Mouse (Mus musculus) embryonic facial prominence, embryonic 15.5 days (tissue): ENCODE data around the gene Hoxa3. TPM values are rescaled to one million over a fixed set of nuclear protein-coding genes. Genes with fewer than 3 reads are reported as not detected.

Experiments used
- ATAC-seq: fragments of 200-750 bp; cut with Nextera tagmentation; 2 replicates; pipeline ENCODE4 v1.8.0; 2017; ENCODE audit warnings: low read depth, moderate TSS enrichment; ENCODE audit not compliant: insufficient number of reproducible peaks, low FRiP score, low TSS enrichment
- H3K27ac ChIP-seq: fragments of 300-500 bp; sonication (generic); replicated peaks from 2 replicates; pipeline ENCODE4 v1.5.1; 2015; ENCODE audit warnings: mild to moderate bottlenecking, inconsistent platforms
- H3K27me3 ChIP-seq: fragments of 300-500 bp; sonication (generic); 2 replicates; pipeline ENCODE4 v1.6.1; 2015; ENCODE audit warnings: inconsistent platforms
- H3K36me3 ChIP-seq: fragments of 300-500 bp; sonication (generic); 2 replicates; pipeline ENCODE4 v1.6.1; 2015; ENCODE audit warnings: mild to moderate bottlenecking, inconsistent platforms
- H3K4me1 ChIP-seq: fragments of 300-500 bp; sonication (generic); 2 replicates; pipeline ENCODE4 v1.6.1; 2015; ENCODE audit warnings: inconsistent platforms
- H3K4me2 ChIP-seq: fragments of 300-500 bp; sonication (generic); replicated peaks from 2 replicates; pipeline ENCODE4 v1.6.1; 2015; ENCODE audit warnings: mild to moderate bottlenecking, inconsistent platforms
- H3K4me3 ChIP-seq: fragments of 300-500 bp; sonication (generic); replicated peaks from 2 replicates; pipeline ENCODE4 v1.5.1; 2015; ENCODE audit warnings: mild to moderate bottlenecking, inconsistent platforms
- H3K9ac ChIP-seq: fragments of 300-500 bp; sonication (generic); 2 replicates; pipeline ENCODE4 v1.6.1; 2015; ENCODE audit warnings: inconsistent platforms
- H3K9me3 ChIP-seq: fragments of 300-500 bp; sonication (generic); replicated peaks from 2 replicates; pipeline ENCODE4 v1.6.1; 2016; ENCODE audit warnings: inconsistent platforms
- WGBS: fragments of 180-500 bp; shearing (Covaris S2); methylation state at CpG from one replicate; pipeline ENCODE4 v1.1.7; 2015; 5-methylcytosine and 5-hydroxymethylcytosine counted together
- polyA plus RNA-seq: library from polyadenylated mRNA; unstranded; fragments of >200 nt; fragmentation: Nextera tagmentation; extraction: Ambion mirVana; gene quantifications from 2 replicates; pipeline ENCODE4 v1.2.1, GENCODE M21; 2015

The Hoxa3 gene
- polyA plus RNA-seq, 1 experiment from 2014 or later, result 0.13 TPM

GRCm38 (mm10) chr6:52196811-52197210 lies 16.3 kb downstream of the Hoxa3 start:
- Histone ChIP-seq H3K27ac (no peak overlapping the region), H3K27me3 (peaks cover 100% of the 10 kb centered on the region), H3K9me3 (no peaks in the 10 kb centered on the region), H3K36me3 (no peaks in the 10 kb centered on the region), H3K4me1 (peaks cover 5% of the 10 kb centered on the region), H3K9ac (no peak overlapping the region), H3K4me2 (no peak overlapping the region), H3K4me3 (no peak overlapping the region)
- no peak for ATAC-seq
- WGBS, result 4% methylated on average over 9 of the region's 9 CpGs

GRCm38 (mm10) chr6:52194690-52195089 lies 18.4 kb downstream of the Hoxa3 start:
- Histone ChIP-seq H3K9me3 (no peaks in the 10 kb centered on the region), H3K36me3 (no peaks in the 10 kb centered on the region), H3K4me3 (no peak overlapping the region), H3K9ac (no peak overlapping the region), H3K4me1 (peaks cover 13% of the 10 kb centered on the region), H3K27me3 (peaks cover 99% of the 10 kb centered on the region), H3K4me2 (no peak overlapping the region), H3K27ac (no peak overlapping the region)
- ATAC-seq, result no peak
- WGBS, result 5% methylated on average over 10 of the region's 10 CpGs

- WGBS, result 1% methylated on average over 39 of the region's 55 CpGs
- no peaks in the 10 kb centered on the region for H3K36me3 ChIP-seq
- peak; percentile 65 for ATAC-seq
- no peak overlapping the region for H3K9ac ChIP-seq
- peak overlapping the region; percentile 47 for H3K4me3 ChIP-seq
- H3K9me3 ChIP-seq, result no peaks in the 10 kb centered on the region
- no peak overlapping the region for H3K27ac ChIP-seq
- peak overlapping the region; percentile 78 for H3K4me2 ChIP-seq
- peaks cover 13% of the 10 kb centered on the region for H3K4me1 ChIP-seq
- peaks cover 99% of the 10 kb centered on the region for H3K27me3 ChIP-seq
Observed at GRCm38 (mm10) chr6:52191860-52192550, 21.1 kb downstream of the Hoxa3 start.

- under 1% methylated on average over 68 of the region's 102 CpGs for WGBS
- peak within 1 kb of the TSS; percentile 78 for H3K4me2 ChIP-seq
- no peak for ATAC-seq
- peaks cover 13% of the 10 kb centered on the region for H3K4me1 ChIP-seq
- H3K9me3 ChIP-seq, result no peaks in the 10 kb centered on the region
- H3K36me3 ChIP-seq, result no peaks in the 10 kb centered on the region
- H3K4me3 ChIP-seq, result peak within 1 kb of the TSS; percentile 47
- H3K27ac ChIP-seq, result no peak within 1 kb of the TSS
- H3K27me3 ChIP-seq, result peaks cover 99% of the 10 kb centered on the region
- H3K9ac ChIP-seq, result no peak within 1 kb of the TSS
Observed at GRCm38 (mm10) chr6:52190906-52191810, 22.0 kb downstream of the Hoxa3 start, which contains the start of gene Hoxa4. Gene Hoxa4 (minus strand): TSS chr6:52191753.

- peaks cover 99% of the 10 kb centered on the region for H3K27me3 ChIP-seq
- H3K9me3 ChIP-seq, result no peaks in the 10 kb centered on the region
- H3K9ac ChIP-seq, result no peak overlapping the region
- ATAC-seq, result no peak
- peaks cover 13% of the 10 kb centered on the region for H3K4me1 ChIP-seq
- no peak overlapping the region for H3K4me3 ChIP-seq
- no peak overlapping the region for H3K4me2 ChIP-seq
- WGBS, result 2% methylated on average over 23 of the region's 23 CpGs
- H3K36me3 ChIP-seq, result no peaks in the 10 kb centered on the region
- no peak overlapping the region for H3K27ac ChIP-seq
Observed at GRCm38 (mm10) chr6:52190410-52190809, 22.7 kb downstream of the Hoxa3 start.

- no peak overlapping the region for H3K4me2 ChIP-seq
- H3K9ac ChIP-seq, result no peak overlapping the region
- peaks cover 13% of the 10 kb centered on the region for H3K4me1 ChIP-seq
- no peaks in the 10 kb centered on the region for H3K36me3 ChIP-seq
- H3K9me3 ChIP-seq, result no peaks in the 10 kb centered on the region
- 8% methylated on average over 8 of the region's 8 CpGs for WGBS
- no peak overlapping the region for H3K4me3 ChIP-seq
- no peak for ATAC-seq
- no peak overlapping the region for H3K27ac ChIP-seq
- peaks cover 99% of the 10 kb centered on the region for H3K27me3 ChIP-seq
Observed at GRCm38 (mm10) chr6:52189909-52190308, 23.2 kb downstream of the Hoxa3 start.

- no peak overlapping the region for H3K4me2 ChIP-seq
- H3K9ac ChIP-seq, result no peak overlapping the region
- H3K4me1 ChIP-seq, result peaks cover 13% of the 10 kb centered on the region
- no peaks in the 10 kb centered on the region for H3K36me3 ChIP-seq
- 10% methylated on average over 5 of the region's 5 CpGs for WGBS
- no peak overlapping the region for H3K4me3 ChIP-seq
- peaks cover 99% of the 10 kb centered on the region for H3K27me3 ChIP-seq
- H3K9me3 ChIP-seq, result no peaks in the 10 kb centered on the region
- ATAC-seq, result no peak
- no peak overlapping the region for H3K27ac ChIP-seq
Observed at GRCm38 (mm10) chr6:52189172-52189591, 24.0 kb downstream of the Hoxa3 start.

GRCm38 (mm10) chr6:52186500-52186899 lies 26.6 kb downstream of the Hoxa3 start:
- no peak overlapping the region for H3K9ac ChIP-seq
- peaks cover 7% of the 10 kb centered on the region for H3K4me1 ChIP-seq
- 10% methylated on average over 1 of the region's 1 CpGs for WGBS
- H3K36me3 ChIP-seq, result no peaks in the 10 kb centered on the region
- H3K4me2 ChIP-seq, result no peak overlapping the region
- peaks cover 100% of the 10 kb centered on the region for H3K27me3 ChIP-seq
- ATAC-seq, result no peak
- H3K27ac ChIP-seq, result no peak overlapping the region
- H3K4me3 ChIP-seq, result no peak overlapping the region
- no peaks in the 10 kb centered on the region for H3K9me3 ChIP-seq

GRCm38 (mm10) chr6:52185834-52186233 lies 27.3 kb downstream of the Hoxa3 start:
- H3K9ac ChIP-seq, result no peak overlapping the region
- H3K4me1 ChIP-seq, result peaks cover under 1% of the 10 kb centered on the region; the same call in 1 of the 2 replicates
- no peaks in the 10 kb centered on the region for H3K9me3 ChIP-seq
- no peak overlapping the region for H3K4me2 ChIP-seq
- H3K27me3 ChIP-seq, result peaks cover 100% of the 10 kb centered on the region
- no peaks in the 10 kb centered on the region for H3K36me3 ChIP-seq
- no peak for ATAC-seq
- WGBS, result 13% methylated on average over 3 of the region's 3 CpGs
- no peak overlapping the region for H3K27ac ChIP-seq
- H3K4me3 ChIP-seq, result no peak overlapping the region

- H3K4me3 ChIP-seq, result no peak overlapping the region
- 2% methylated on average over 19 of the region's 19 CpGs for WGBS
- no peak for ATAC-seq
- no peak overlapping the region for H3K9ac ChIP-seq
- no peaks in the 10 kb centered on the region for H3K4me1 ChIP-seq
- no peaks in the 10 kb centered on the region for H3K36me3 ChIP-seq
- H3K4me2 ChIP-seq, result no peak overlapping the region
- H3K9me3 ChIP-seq, result no peaks in the 10 kb centered on the region
- H3K27me3 ChIP-seq, result peaks cover 100% of the 10 kb centered on the region
- H3K27ac ChIP-seq, result no peak overlapping the region
Observed at GRCm38 (mm10) chr6:52185222-52185621, 27.9 kb downstream of the Hoxa3 start.

- H3K9me3 ChIP-seq, result no peaks in the 10 kb centered on the region
- no peak for ATAC-seq
- H3K36me3 ChIP-seq, result no peaks in the 10 kb centered on the region
- H3K27ac ChIP-seq, result no peak overlapping the region
- 2% methylated on average over 6 of the region's 6 CpGs for WGBS
- H3K9ac ChIP-seq, result no peak overlapping the region
- H3K4me3 ChIP-seq, result no peak overlapping the region
- no peaks in the 10 kb centered on the region for H3K4me1 ChIP-seq
- H3K27me3 ChIP-seq, result peaks cover 100% of the 10 kb centered on the region
- no peak overlapping the region for H3K4me2 ChIP-seq
Observed at GRCm38 (mm10) chr6:52184668-52185067, 28.5 kb downstream of the Hoxa3 start.
